Mouse (Mus musculus) small intestine, adult 2 months (tissue): ENCODE results near the gene Rsph10b. TPM values are rescaled to one million over a fixed set of nuclear protein-coding genes. Genes with fewer than 3 reads are reported as not detected.

Experiments
- H3K27ac ChIP-seq: fragments of 200-500 bp; 2 replicates; pipeline ENCODE4 v1.5.1; 2012; ENCODE audit warnings: low read depth, low read length, control low read depth, inconsistent platforms; ENCODE audit not compliant: insufficient read depth
- H3K27me3 ChIP-seq: fragments of 200-500 bp; 2 replicates; pipeline ENCODE4 v1.6.1; 2012; ENCODE audit warnings: mild to moderate bottlenecking, moderate library complexity, low read length, inconsistent platforms; ENCODE audit not compliant: control insufficient read depth, insufficient read depth
- H3K36me3 ChIP-seq: fragments of 200-500 bp; 2 replicates; pipeline ENCODE4 v1.6.1; 2012; ENCODE audit warnings: mild to moderate bottlenecking, low read length, control low read depth, inconsistent platforms; ENCODE audit not compliant: control insufficient read depth, insufficient read depth
- H3K4me1 ChIP-seq: fragments of 200-500 bp; 2 replicates; pipeline ENCODE4 v1.6.1; 2012; ENCODE audit warnings: low read length, inconsistent platforms, mixed read lengths; ENCODE audit not compliant: control insufficient read depth, insufficient read depth, insufficient read length
- H3K4me3 ChIP-seq: fragments of 200-500 bp; 2 replicates; pipeline ENCODE4 v1.5.1; 2012; ENCODE audit warnings: low read depth, mild to moderate bottlenecking, control low read depth, inconsistent platforms, low read length, moderate library complexity
- CTCF ChIP-seq: fragments of 200-500 bp; IDR thresholded peaks from 2 replicates; pipeline ENCODE4 v1.5.1; 2012; ENCODE audit warnings: low read depth, mild to moderate bottlenecking, control low read depth, inconsistent platforms, low read length, moderate library complexity, mixed read lengths; ENCODE audit not compliant: insufficient replicate concordance, insufficient read length; ENCODE audit errors: extremely low read depth
- POLR2A ChIP-seq: fragments of 200-500 bp; IDR thresholded peaks from 2 replicates; pipeline ENCODE4 v1.6.1; 2012; ENCODE audit warnings: low read depth, mild to moderate bottlenecking, control low read depth, inconsistent platforms, low read length, moderate library complexity
- WGBS: fragments of 180-500 bp; shearing (Covaris S2); methylation state at CpG from one replicate; pipeline ENCODE4 v1.1.7; 2018; 5-methylcytosine and 5-hydroxymethylcytosine counted together
- polyA plus RNA-seq: library from polyadenylated mRNA; depleted of rRNA; stranded (reverse); fragments of >200 nt; gene quantifications from 2 replicates; pipeline ENCODE4 v1.2.3, GENCODE M21; 2012; rRNA removed

The Rsph10b gene
- 0.04 and 0.13 TPM in 2 replicates for polyA plus RNA-seq

DNA sequence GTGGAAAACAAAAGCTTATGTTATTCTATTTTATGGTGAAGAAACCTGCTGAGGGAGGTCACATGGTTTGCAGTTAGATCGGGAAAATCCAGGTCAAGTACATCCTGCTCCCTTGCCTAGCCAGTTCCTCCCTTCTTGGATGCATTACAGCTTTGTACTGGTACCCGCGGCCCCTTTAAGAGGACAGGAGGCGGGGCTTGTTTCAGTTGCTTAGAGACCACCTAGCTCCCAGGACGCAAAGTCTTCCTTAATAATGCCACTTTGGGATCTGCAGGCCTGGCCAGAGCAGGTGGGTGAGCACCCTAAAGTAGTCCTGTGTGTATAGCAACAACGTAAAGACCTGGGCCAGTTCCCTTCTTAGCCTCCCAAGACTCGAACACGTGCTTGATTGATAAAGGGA, at the start of gene Rsph10b:
Rsph10b (plus strand) TSS at position 205 of the 400 bp plus-strand sequence.
- Histone ChIP-seq H3K4me3 (no peak within 1 kb of the TSS), H3K36me3 (peaks cover 23% of the 10 kb centered on the region), H3K4me1 (peaks cover 7% of the 10 kb centered on the region; the same call in 1 of the 2 replicates), H3K27me3 (no peaks in the 10 kb centered on the region), H3K27ac (no peak within 1 kb of the TSS)
- TF ChIP-seq POLR2A, result no peak
- no peak for TF ChIP-seq CTCF
- WGBS, result 36% methylated on average over 8 of the region's 8 CpGs

- H3K4me1 ChIP-seq, result no peaks in the 10 kb centered on the region
- H3K27me3 ChIP-seq, result no peaks in the 10 kb centered on the region
- no peak overlapping the region for H3K4me3 ChIP-seq
- no peak for TF ChIP-seq CTCF
- no peak for TF ChIP-seq POLR2A
- no peak overlapping the region for H3K27ac ChIP-seq
- over 99% methylated on average over 3 of the region's 3 CpGs for WGBS
- H3K36me3 ChIP-seq, result peaks cover 72% of the 10 kb centered on the region
Observed at GRCm38 (mm10) chr5:143885274-143885673, 47.6 kb upstream of the Rsph10b start.

DNA sequence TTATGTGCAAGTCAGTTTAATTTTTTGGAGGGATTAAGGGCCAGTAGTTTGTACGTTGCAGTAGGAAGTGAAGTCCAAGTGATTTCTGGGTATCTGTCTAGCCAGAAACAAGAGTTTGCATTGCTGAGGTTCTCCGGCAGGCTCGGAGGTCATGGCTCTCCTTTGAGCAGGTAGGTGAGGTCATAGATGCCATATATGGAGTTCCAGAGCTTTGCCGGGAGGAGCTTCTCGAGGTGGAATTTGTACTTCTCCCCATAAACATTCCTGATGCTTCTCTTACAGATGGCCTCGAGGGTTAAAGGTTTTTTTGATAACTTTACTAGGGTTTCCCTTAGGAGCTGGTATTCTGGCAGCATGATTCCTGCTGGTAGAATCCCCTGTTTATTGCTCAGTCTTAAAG, 42.1 kb upstream of the Rsph10b start:
- 32% methylated on average over 6 of the region's 6 CpGs for WGBS
- no peak overlapping the region for H3K4me3 ChIP-seq
- no peaks in the 10 kb centered on the region for H3K27me3 ChIP-seq
- TF ChIP-seq CTCF, result no peak
- H3K4me1 ChIP-seq, result peaks cover 9% of the 10 kb centered on the region
- H3K36me3 ChIP-seq, result peaks cover 48% of the 10 kb centered on the region
- H3K27ac ChIP-seq, result peak overlapping the region; percentile 50

GRCm38 (mm10) chr5:143892255-143892886, 40.5 kb upstream of the Rsph10b start:
- peaks cover 9% of the 10 kb centered on the region for H3K4me1 ChIP-seq
- peaks cover 44% of the 10 kb centered on the region for H3K36me3 ChIP-seq
- H3K27me3 ChIP-seq, result no peaks in the 10 kb centered on the region
- H3K4me3 ChIP-seq, result no peak overlapping the region
- WGBS, result 73% methylated on average over 9 of the region's 9 CpGs
- no peak overlapping the region for H3K27ac ChIP-seq
- TF ChIP-seq CTCF (no peak), POLR2A (no peak)

- no peak overlapping the region for H3K4me3 ChIP-seq
- whole genome bisulfite sequencing, result 62% methylated on average over 5 of the region's 5 CpGs
- no peaks in the 10 kb centered on the region for H3K27me3 ChIP-seq
- peaks cover 9% of the 10 kb centered on the region for H3K4me1 ChIP-seq
- H3K36me3 ChIP-seq, result peaks cover 48% of the 10 kb centered on the region
- TF ChIP-seq POLR2A (no peak), CTCF (no peak)
- no peak overlapping the region for H3K27ac ChIP-seq
Observed at GRCm38 (mm10) chr5:143893396-143893795, 39.4 kb upstream of the Rsph10b start.

GRCm38 (mm10) chr5:143897635-143898330, 35.1 kb upstream of the Rsph10b start, which contains the start of gene Ankrd61:
Ankrd61 (minus strand) TSS chr5:143897685.
- 89% methylated on average over 14 of the region's 14 CpGs for WGBS
- TF ChIP-seq CTCF, result no peak
- no peak for TF ChIP-seq POLR2A
- H3K27me3 ChIP-seq, result no peaks in the 10 kb centered on the region
- no peak within 1 kb of the TSS for H3K27ac ChIP-seq
- H3K36me3 ChIP-seq, result peaks cover 63% of the 10 kb centered on the region
- no peaks in the 10 kb centered on the region for H3K4me1 ChIP-seq
- no peak within 1 kb of the TSS for H3K4me3 ChIP-seq

- 78% methylated on average over 3 of the region's 3 CpGs for WGBS
- peaks cover 70% of the 10 kb centered on the region for H3K36me3 ChIP-seq
Observed at GRCm38 (mm10) chr5:143902111-143902510, 30.7 kb upstream of the Rsph10b start.

More at GRCm38 (mm10) chr5:143902111-143902510, 30.7 kb upstream of the Rsph10b start:
- Histone ChIP-seq H3K4me1 (no peaks in the 10 kb centered on the region), H3K27ac (no peak overlapping the region), H3K4me3 (no peak overlapping the region), H3K27me3 (no peaks in the 10 kb centered on the region)
- TF ChIP-seq CTCF (no peak), POLR2A (no peak)
